Mouse (Mus musculus) small intestine, adult 2 months (tissue): Measurements from ENCODE around the gene Tesk2. TPM values are rescaled to one million over a fixed set of nuclear protein-coding genes. Genes with fewer than 3 reads are reported as not detected.

ENCODE experiments used
- H3K27ac ChIP-seq: fragments of 200-500 bp; 2 replicates; pipeline ENCODE4 v1.5.1; 2012; ENCODE audit warnings: low read depth, low read length, control low read depth, inconsistent platforms; ENCODE audit not compliant: insufficient read depth
- H3K27me3 ChIP-seq: fragments of 200-500 bp; 2 replicates; pipeline ENCODE4 v1.6.1; 2012; ENCODE audit warnings: mild to moderate bottlenecking, moderate library complexity, low read length, inconsistent platforms; ENCODE audit not compliant: control insufficient read depth, insufficient read depth
- H3K36me3 ChIP-seq: fragments of 200-500 bp; 2 replicates; pipeline ENCODE4 v1.6.1; 2012; ENCODE audit warnings: mild to moderate bottlenecking, low read length, control low read depth, inconsistent platforms; ENCODE audit not compliant: control insufficient read depth, insufficient read depth
- H3K4me1 ChIP-seq: fragments of 200-500 bp; 2 replicates; pipeline ENCODE4 v1.6.1; 2012; ENCODE audit warnings: low read length, inconsistent platforms, mixed read lengths; ENCODE audit not compliant: control insufficient read depth, insufficient read depth, insufficient read length
- H3K4me3 ChIP-seq: fragments of 200-500 bp; 2 replicates; pipeline ENCODE4 v1.5.1; 2012; ENCODE audit warnings: low read depth, mild to moderate bottlenecking, control low read depth, inconsistent platforms, low read length, moderate library complexity
- CTCF ChIP-seq: fragments of 200-500 bp; IDR thresholded peaks from 2 replicates; pipeline ENCODE4 v1.5.1; 2012; ENCODE audit warnings: low read depth, mild to moderate bottlenecking, control low read depth, inconsistent platforms, low read length, moderate library complexity, mixed read lengths; ENCODE audit not compliant: insufficient replicate concordance, insufficient read length; ENCODE audit errors: extremely low read depth
- POLR2A ChIP-seq: fragments of 200-500 bp; IDR thresholded peaks from 2 replicates; pipeline ENCODE4 v1.6.1; 2012; ENCODE audit warnings: low read depth, mild to moderate bottlenecking, control low read depth, inconsistent platforms, low read length, moderate library complexity
- WGBS: fragments of 180-500 bp; shearing (Covaris S2); methylation state at CpG from one replicate; pipeline ENCODE4 v1.1.7; 2018; 5-methylcytosine and 5-hydroxymethylcytosine counted together
- polyA plus RNA-seq: library from polyadenylated mRNA; depleted of rRNA; stranded (reverse); fragments of >200 nt; gene quantifications from 2 replicates; pipeline ENCODE4 v1.2.3, GENCODE M21; 2012

Gene Tesk2
- polyA plus RNA-seq, 1 experiment, result 25.6 TPM

GRCm38 (mm10) chr4:116698693-116699342 lies 21.9 kb upstream of the Tesk2 start:
- Histone ChIP-seq H3K4me3 (no peak overlapping the region), H3K36me3 (peaks cover 61% of the 10 kb centered on the region), H3K27ac (no peak overlapping the region), H3K27me3 (no peaks in the 10 kb centered on the region), H3K4me1 (no peaks in the 10 kb centered on the region)
- WGBS, result 42% methylated on average over 2 of the region's 2 CpGs
- TF ChIP-seq POLR2A, result no peak

GRCm38 (mm10) chr4:116700964-116701363 lies 19.8 kb upstream of the Tesk2 start:
- Histone ChIP-seq H3K36me3 (peaks cover 46% of the 10 kb centered on the region), H3K4me3 (no peak overlapping the region), H3K4me1 (no peaks in the 10 kb centered on the region), H3K27ac (no peak overlapping the region), H3K27me3 (no peaks in the 10 kb centered on the region)
- TF ChIP-seq CTCF (no peak), POLR2A (no peak)
- 81% methylated on average over 1 of the region's 1 CpGs for WGBS

- no peak overlapping the region for H3K27ac ChIP-seq
- H3K36me3 ChIP-seq, result peaks cover 22% of the 10 kb centered on the region
- no peaks in the 10 kb centered on the region for H3K4me1 ChIP-seq
- 27% methylated on average over 6 of the region's 6 CpGs for WGBS
- TF ChIP-seq CTCF (peak; percentile 71; the same call in 1 of the 2 replicates), POLR2A (no peak)
- H3K4me3 ChIP-seq, result no peak overlapping the region
- no peaks in the 10 kb centered on the region for H3K27me3 ChIP-seq
These were observed 16.9 kb upstream of the Tesk2 start for GRCm38 (mm10) chr4:116703804-116704203.

GRCm38 (mm10) chr4:116707666-116708065 lies 13.1 kb upstream of the Tesk2 start:
- Histone ChIP-seq H3K36me3 (peaks cover 3% of the 10 kb centered on the region; the same call in 1 of the 2 replicates), H3K27me3 (no peaks in the 10 kb centered on the region), H3K4me1 (no peaks in the 10 kb centered on the region; the same call in 1 of the 2 replicates), H3K27ac (no peak overlapping the region), H3K4me3 (peak overlapping the region; percentile 70)
- 4% methylated on average over 9 of the region's 9 CpGs for WGBS
- TF ChIP-seq CTCF, result no peak
- TF ChIP-seq POLR2A, result no peak

GRCm38 (mm10) chr4:116708201-116708764 lies 12.5 kb upstream of the Tesk2 start, which contains the start of the genes Mmachc and Ccdc163:
TSS of gene Mmachc (minus strand) at chr4:116708406.
TSS of gene Ccdc163 (plus strand) at chr4:116708509.
- WGBS, result 1% methylated on average over 29 of the region's 29 CpGs

GRCm38 (mm10) chr4:116708791-116709390 lies 11.9 kb upstream of the Tesk2 start:
- Histone ChIP-seq H3K4me1 (no peaks in the 10 kb centered on the region; the same call in 1 of the 2 replicates), H3K36me3 (peaks cover 3% of the 10 kb centered on the region; the same call in 1 of the 2 replicates), H3K27me3 (no peaks in the 10 kb centered on the region), H3K4me3 (peak overlapping the region; percentile 54), H3K27ac (no peak overlapping the region)
- TF ChIP-seq POLR2A (no peak), CTCF (no peak)
- 3% methylated on average over 9 of the region's 9 CpGs for WGBS

More at GRCm38 (mm10) chr4:116708201-116708764, 12.5 kb upstream of the Tesk2 start, which contains the start of the genes Mmachc and Ccdc163:
- peak within 1 kb of the TSS; percentile 70 for H3K4me3 ChIP-seq
- H3K4me1 ChIP-seq, result no peaks in the 10 kb centered on the region; the same call in 1 of the 2 replicates
- H3K27ac ChIP-seq, result no peak within 1 kb of the TSS
- TF ChIP-seq CTCF (no peak), POLR2A (no peak; the same call in 1 of the 2 replicates)
- H3K36me3 ChIP-seq, result peaks cover 3% of the 10 kb centered on the region; the same call in 1 of the 2 replicates
- H3K27me3 ChIP-seq, result no peaks in the 10 kb centered on the region

GRCm38 (mm10) chr4:116710154-116710553 lies 10.6 kb upstream of the Tesk2 start:
- Histone ChIP-seq H3K4me3 (no peak overlapping the region), H3K4me1 (no peaks in the 10 kb centered on the region; the same call in 1 of the 2 replicates), H3K27ac (no peak overlapping the region), H3K27me3 (no peaks in the 10 kb centered on the region), H3K36me3 (peaks cover 2% of the 10 kb centered on the region; the same call in 1 of the 2 replicates)
- WGBS, result 90% methylated on average over 2 of the region's 2 CpGs
- TF ChIP-seq POLR2A, result no peak
